Mouse (Mus musculus) megakaryocyte, embryonic 14.5 days (primary cell): ENCODE data around the gene Ckap4.

Experiments
- FLI1 ChIP-seq: IDR thresholded peaks from 2 replicates; pipeline ENCODE4 v1.6.1; 2012; ENCODE audit warnings: low read length, inconsistent platforms, mixed read lengths
- GATA1 ChIP-seq: IDR thresholded peaks from 3 replicates; pipeline ENCODE4 v1.6.1; 2012; ENCODE audit warnings: mixed read lengths, low read length, inconsistent platforms, borderline replicate concordance

DNA sequence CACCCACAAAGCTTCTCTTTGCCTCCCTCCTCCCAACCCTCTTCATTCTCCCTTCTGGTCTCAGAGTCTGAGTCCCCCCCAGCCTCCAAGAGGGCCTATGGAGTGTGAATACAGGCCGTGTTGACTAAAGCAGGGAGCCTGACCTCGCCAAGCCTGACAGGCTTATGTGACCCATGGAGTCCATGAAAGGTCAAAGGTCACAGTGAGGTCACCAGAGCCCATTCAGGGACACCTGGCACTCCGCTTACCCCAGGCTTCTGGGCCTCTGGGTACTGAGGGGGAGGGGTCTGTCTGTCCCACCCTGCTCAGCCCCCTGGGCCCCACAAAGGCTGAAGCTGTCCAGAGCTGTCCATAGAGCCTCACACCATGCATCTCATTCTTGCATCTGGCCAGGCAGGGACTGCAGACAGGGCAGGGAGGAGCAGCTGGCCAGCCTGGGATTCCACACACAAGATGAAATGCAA is 56.2 kb downstream of the Ckap4 start:
- TF ChIP-seq FLI1, result no peak
- no peak for TF ChIP-seq GATA1
